Mouse (Mus musculus): ENCODE measurements at regions not wholly inside any gene's neighbourhood (a gene's known extent, or its start where the extent isn't known, plus 50 kb on each side); places are given as distances from the start of the nearest gene placed in this dataset.

DNA sequence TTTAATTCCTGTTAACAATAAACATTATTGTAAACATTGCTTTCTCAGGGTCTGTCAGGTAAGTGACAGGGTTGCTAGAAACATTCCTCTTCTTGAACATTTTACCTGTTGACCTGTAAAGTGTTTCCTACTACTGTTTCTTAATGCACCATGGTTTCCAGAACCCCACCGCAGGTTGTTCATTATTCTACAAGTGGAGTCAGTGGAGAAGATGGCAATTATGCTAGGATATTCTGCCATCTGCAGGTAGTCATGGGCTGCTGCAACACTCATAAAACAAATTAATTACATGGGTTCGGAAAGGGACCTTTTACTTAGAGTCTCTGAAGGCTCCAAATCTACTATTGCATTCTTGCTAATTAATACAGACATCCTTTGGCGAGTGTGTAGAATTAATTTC is 239.1 kb upstream of the Pdzrn3 start:
- Histone ChIP-seq H3K9me3 (ENCODE audit: control insufficient read depth, low read length) (no peaks in the 10 kb centered on the region), H3K27me3 (ENCODE audit: control insufficient read depth, insufficient read depth, low read length) (no peaks in the 10 kb centered on the region), H3K9ac (replicated peaks) (no peak overlapping the region), H3K4me1 (replicated peaks; ENCODE audit: control insufficient read depth in 2 of 2, insufficient read depth in 2 of 2, low read length in 1 of 2) (no peaks in the 10 kb centered on the region), H3K36me3 (replicated peaks; ENCODE audit: control insufficient read depth, insufficient read depth, low read depth) (no peaks in the 10 kb centered on the region), H3K4me2 (ENCODE audit: low read depth) (no peak overlapping the region), H3K27ac (no peak overlapping the region), H3K4me3 (ENCODE audit: insufficient read depth in 1 of 2, low read depth in 2 of 2, low read length in 2 of 2) (no peak overlapping the region)
- no peak for ATAC-seq (ENCODE audit: insufficient read depth)
- TF ChIP-seq CTCF (IDR thresholded peaks at IDR 0.05; ENCODE audit: low read depth) (no peak), EP300 (IDR thresholded peaks at IDR 0.05; ENCODE audit: low read depth) (no peak)
- DNase-seq (ENCODE audit: low read depth in 3 of 3, low spot score in 3 of 3), result no peak
- WGBS (ENCODE audit: insufficient replicate concordance), result 32% methylated on average over 3 of the region's 3 CpGs

DNA sequence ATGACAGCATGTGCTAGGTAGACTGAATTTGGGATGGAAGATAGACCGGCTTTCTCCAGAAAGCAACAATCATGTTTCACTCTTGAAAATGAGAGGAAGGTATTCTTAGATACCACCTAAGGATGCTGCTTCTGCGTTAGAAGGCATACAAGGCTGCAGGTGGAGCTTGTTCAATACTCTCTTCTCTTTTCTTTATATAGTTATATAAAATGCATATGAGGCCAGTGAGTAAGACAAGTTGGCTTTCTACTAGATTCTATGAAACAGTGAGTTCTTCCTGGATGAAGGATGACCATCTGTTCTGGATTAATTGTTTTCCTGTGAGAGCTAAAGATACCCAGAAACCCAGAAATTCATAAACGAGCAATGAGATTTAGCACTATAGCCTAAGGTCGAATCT is 231.3 kb upstream of the Pdzrn3 start:
- no peak overlapping the region for H3K4me2 ChIP-seq (ENCODE audit: low read depth)
- H3K4me1 ChIP-seq (replicated peaks; ENCODE audit: control insufficient read depth in 2 of 2, insufficient read depth in 2 of 2, low read length in 1 of 2), result no peaks in the 10 kb centered on the region
- no peak for DNase-seq (ENCODE audit: low read depth in 3 of 3, low spot score in 3 of 3)
- H3K27ac ChIP-seq, result no peak overlapping the region
- H3K9ac ChIP-seq (replicated peaks), result no peak overlapping the region
- H3K4me3 ChIP-seq (ENCODE audit: insufficient read depth in 1 of 2, low read depth in 2 of 2, low read length in 2 of 2), result no peak overlapping the region
- ATAC-seq (ENCODE audit: insufficient read depth), result no peak
- H3K9me3 ChIP-seq (ENCODE audit: control insufficient read depth, low read length), result no peaks in the 10 kb centered on the region
- no peak for TF ChIP-seq EP300 (IDR thresholded peaks at IDR 0.05; ENCODE audit: low read depth)
- no peak for TF ChIP-seq CTCF (IDR thresholded peaks at IDR 0.05; ENCODE audit: low read depth)
- no peaks in the 10 kb centered on the region for H3K36me3 ChIP-seq (replicated peaks; ENCODE audit: control insufficient read depth, insufficient read depth, low read depth)
- H3K27me3 ChIP-seq (ENCODE audit: control insufficient read depth, insufficient read depth, low read length), result no peaks in the 10 kb centered on the region
- WGBS (ENCODE audit: insufficient replicate concordance), result 74% methylated on average over 4 of the region's 4 CpGs

- no peak overlapping the region for H3K9ac ChIP-seq (replicated peaks)
- DNase-seq (ENCODE audit: low read depth in 3 of 3, low spot score in 3 of 3), result no peak
- no peak overlapping the region for H3K4me2 ChIP-seq (ENCODE audit: low read depth)
- 65% methylated on average over 6 of the region's 6 CpGs for WGBS (ENCODE audit: insufficient replicate concordance)
- ATAC-seq (ENCODE audit: insufficient read depth), result no peak
- no peaks in the 10 kb centered on the region for H3K27me3 ChIP-seq (ENCODE audit: control insufficient read depth, insufficient read depth, low read length)
- no peak overlapping the region for H3K4me3 ChIP-seq (ENCODE audit: insufficient read depth in 1 of 2, low read depth in 2 of 2, low read length in 2 of 2)
- no peaks in the 10 kb centered on the region for H3K36me3 ChIP-seq (replicated peaks; ENCODE audit: control insufficient read depth, insufficient read depth, low read depth)
- H3K9me3 ChIP-seq (ENCODE audit: control insufficient read depth, low read length), result no peaks in the 10 kb centered on the region
- no peaks in the 10 kb centered on the region for H3K4me1 ChIP-seq (replicated peaks; ENCODE audit: control insufficient read depth in 2 of 2, insufficient read depth in 2 of 2, low read length in 1 of 2)
- TF ChIP-seq CTCF (IDR thresholded peaks at IDR 0.05; ENCODE audit: low read depth) (no peak), EP300 (IDR thresholded peaks at IDR 0.05; ENCODE audit: low read depth) (no peak)
- H3K27ac ChIP-seq, result no peak overlapping the region
These were observed 225.4 kb upstream of the Pdzrn3 start for GRCm38 (mm10) chr6:101603083-101603482.

GRCm38 (mm10) chr6:101596995-101597394 is 219.3 kb upstream of the Pdzrn3 start:
- Histone ChIP-seq H3K4me2 (ENCODE audit: low read depth) (no peak overlapping the region), H3K9me3 (ENCODE audit: control insufficient read depth, low read length) (no peaks in the 10 kb centered on the region), H3K36me3 (replicated peaks; ENCODE audit: control insufficient read depth, insufficient read depth, low read depth) (no peaks in the 10 kb centered on the region), H3K4me1 (replicated peaks; ENCODE audit: control insufficient read depth in 2 of 2, insufficient read depth in 2 of 2, low read length in 1 of 2) (no peaks in the 10 kb centered on the region), H3K27ac (no peak overlapping the region), H3K9ac (replicated peaks) (no peak overlapping the region), H3K4me3 (ENCODE audit: insufficient read depth in 1 of 2, low read depth in 2 of 2, low read length in 2 of 2) (no peak overlapping the region), H3K27me3 (ENCODE audit: control insufficient read depth, insufficient read depth, low read length) (no peaks in the 10 kb centered on the region)
- ATAC-seq (ENCODE audit: insufficient read depth) (no peak), DNase-seq (ENCODE audit: low read depth in 3 of 3, low spot score in 3 of 3) (no peak)
- TF ChIP-seq CTCF (IDR thresholded peaks at IDR 0.05; ENCODE audit: low read depth) (no peak), EP300 (IDR thresholded peaks at IDR 0.05; ENCODE audit: low read depth) (no peak)
- 65% methylated on average over 2 of the region's 2 CpGs for WGBS (ENCODE audit: insufficient replicate concordance)

- H3K27ac ChIP-seq, result no peak overlapping the region
- DNase-seq (ENCODE audit: low read depth in 3 of 3, low spot score in 3 of 3) (no peak), ATAC-seq (ENCODE audit: insufficient read depth) (no peak)
- 55% methylated on average over 12 of the region's 12 CpGs for WGBS (ENCODE audit: insufficient replicate concordance)
- no peaks in the 10 kb centered on the region for H3K4me1 ChIP-seq (replicated peaks; ENCODE audit: control insufficient read depth in 2 of 2, insufficient read depth in 2 of 2, low read length in 1 of 2)
- no peaks in the 10 kb centered on the region for H3K36me3 ChIP-seq (replicated peaks; ENCODE audit: control insufficient read depth, insufficient read depth, low read depth)
- H3K9ac ChIP-seq (replicated peaks), result no peak overlapping the region
- no peak for TF ChIP-seq EP300 (IDR thresholded peaks at IDR 0.05; ENCODE audit: low read depth)
- TF ChIP-seq CTCF (IDR thresholded peaks at IDR 0.05; ENCODE audit: low read depth), result no peak
- no peaks in the 10 kb centered on the region for H3K9me3 ChIP-seq (ENCODE audit: control insufficient read depth, low read length)
- H3K4me3 ChIP-seq (ENCODE audit: insufficient read depth in 1 of 2, low read depth in 2 of 2, low read length in 2 of 2), result no peak overlapping the region
- no peaks in the 10 kb centered on the region for H3K27me3 ChIP-seq (ENCODE audit: control insufficient read depth, insufficient read depth, low read length)
- H3K4me2 ChIP-seq (ENCODE audit: low read depth), result no peak overlapping the region
These were observed 216.3 kb upstream of the Pdzrn3 start for GRCm38 (mm10) chr6:101593782-101594641.
